Mouse (Mus musculus): ENCODE results near the gene Zfp980.
"Not testable (repeated sequence)": the region's sequence is repeated elsewhere in the genome, so short reads cannot be mapped to it uniquely, and the experiment has no call there.

Zfp980 gene

GRCm38 (mm10) chr4:145670385-145670784 is at the start of gene Zfp980:
TSS of gene Zfp980 (plus strand) at chr4:145670685.
- not testable (repeated sequence) for DNase-seq

- DNase-seq: not testable (repeated sequence)
Measured at GRCm38 (mm10) chr4:145640416-145641185, 29.9 kb upstream of the Zfp980 start.

- not testable (repeated sequence) for DNase-seq
Measured at GRCm38 (mm10) chr4:145674286-145674780, 3.8 kb downstream of the Zfp980 start.

GRCm38 (mm10) chr4:145680217-145680616 is 9.7 kb downstream of the Zfp980 start:
- DNase-seq: not testable (repeated sequence)

- DNase-seq: not testable (repeated sequence)
Measured at GRCm38 (mm10) chr4:145680672-145681387, 10.3 kb downstream of the Zfp980 start.

GRCm38 (mm10) chr4:145682021-145682420 is 11.5 kb downstream of the Zfp980 start:
- not testable (repeated sequence) for DNase-seq

GRCm38 (mm10) chr4:145683024-145683766 is 12.7 kb downstream of the Zfp980 start:
- DNase-seq: not testable (repeated sequence)

GRCm38 (mm10) chr4:145686061-145686460 is 15.6 kb downstream of the Zfp980 start:
- not testable (repeated sequence) for DNase-seq

- not testable (repeated sequence) for DNase-seq
Measured at GRCm38 (mm10) chr4:145744935-145745644, 74.6 kb downstream of the Zfp980 start.

GRCm38 (mm10) chr4:145745645-145745991 is 75.1 kb downstream of the Zfp980 start:
- not testable (repeated sequence) for DNase-seq

Data from cerebellum, adult 9-11 months (tissue).